8 mouse cellular contexts compared by ENCODE assay signal in the genomic region with DNA sequence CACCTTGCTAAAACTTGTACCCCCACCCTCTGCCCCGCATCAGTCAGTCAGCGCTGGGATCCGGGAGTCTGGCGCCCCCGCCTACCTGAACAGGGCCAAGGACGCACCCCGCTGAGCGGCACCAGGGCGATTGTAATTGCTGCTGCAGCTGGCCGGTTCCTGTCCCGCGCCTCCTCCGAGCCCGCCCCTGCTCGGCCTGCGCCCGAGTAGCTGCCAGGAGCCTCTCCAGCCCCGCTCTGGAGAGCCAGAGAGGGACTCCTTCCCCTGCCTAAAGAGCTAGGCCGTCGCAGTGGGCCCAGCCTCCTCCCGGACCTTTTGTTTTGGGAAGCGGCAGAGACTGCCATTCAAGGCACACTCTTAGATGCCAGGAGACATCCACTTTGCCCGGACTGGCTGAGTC. TPM values are rescaled to one million over a fixed set of nuclear protein-coding genes. Genes with fewer than 3 reads are reported as not detected.
DNase-seq lines count a peak whose midpoint lies in the region; ATAC-seq lines count a peak whose summit lies in the region.

No protein-coding gene starts in this region.

- H3K4me2 ChIP-seq in hindbrain, embryonic 11.5 days (replicated peaks; ENCODE audit: low read depth, low read length): peak overlapping the region; percentile 33

- WGBS in hindbrain, embryonic 11.5 days: under 1% methylated on average over 23 of the region's 23 CpGs

- no peak for ATAC-seq in hindbrain, embryonic 11.5 days (ENCODE audit: low FRiP score)

- 0 out of 2 replicates have a peak, but pooled peaks cover 3% of the 10 kb centered on the region for H3K4me1 ChIP-seq in hindbrain, embryonic 11.5 days (replicated peaks; ENCODE audit: control insufficient read depth, insufficient read depth, low read length)

- peak overlapping the region; percentile 38 for H3K9ac ChIP-seq in hindbrain, embryonic 11.5 days (ENCODE audit: low read depth, low read length)

- no peak overlapping the region for H3K27ac ChIP-seq in hindbrain, embryonic 11.5 days (ENCODE audit: low read depth, low read length)

- peaks cover 6% of the 10 kb centered on the region; the same call in 1 of the 2 replicates for H3K27me3 ChIP-seq in hindbrain, embryonic 11.5 days (ENCODE audit: control insufficient read depth, insufficient read depth, low read length)

- peak; percentile 55 for DNase-seq in urinary bladder, postnatal 14 days (ENCODE audit: low spot score)
- DNase-seq in urinary bladder, postnatal 10 days (ENCODE audit: low spot score): no peak
- DNase-seq in gastrocnemius, adult 18-20 months (ENCODE audit: low spot score): peak; percentile 56
- DNase-seq in hindbrain, embryonic 11.5 days (ENCODE audit: low spot score): peak; percentile 37
- DNase-seq in lung, adult 18-20 months: peak; percentile 17 to 42
- peak; percentile 48 for DNase-seq in ovary, postnatal 14 days (ENCODE audit: low spot score)
- no peak for DNase-seq in right cerebral cortex, postnatal 36 days (ENCODE audit: low spot score in 2 of 2)
- DNase-seq in right cerebral cortex, postnatal 4 days: no peak

- H3K36me3 ChIP-seq in hindbrain, embryonic 11.5 days (ENCODE audit: control insufficient read depth, insufficient read depth, low read length): no peaks in the 10 kb centered on the region

- H3K9me3 ChIP-seq in hindbrain, embryonic 11.5 days (ENCODE audit: control insufficient read depth, low read length): no peaks in the 10 kb centered on the region

- H3K4me3 ChIP-seq in hindbrain, embryonic 11.5 days (ENCODE audit: low read depth, low read length): no peak overlapping the region

RNA-seq across cellular contexts. Expression of gene Zfp385c, which starts 19.1 kb away (rescaled TPM):
- total RNA-seq in gastrocnemius, adult 18-20 months (2021): under 1 TPM; 0.28 to 0.41 TPM
- 0.08 and 0.71 TPM in 2 replicates for polyA plus RNA-seq in hindbrain, embryonic 11.5 days (2014; fragmentation: Nextera tagmentation; extraction: Ambion mirVana)

RNA-seq across cellular contexts. Expression of gene Dhx58, which starts 30.9 kb away (rescaled TPM):
- total RNA-seq in gastrocnemius, adult 18-20 months (2021): under 1 TPM; 0.16 to 0.21 TPM
- polyA plus RNA-seq in hindbrain, embryonic 11.5 days (2014; fragmentation: Nextera tagmentation; extraction: Ambion mirVana): 1.8 and 1.9 TPM in 2 replicates

RNA-seq across cellular contexts. Expression of gene Kat2a, which starts 39.1 kb away (rescaled TPM):
- total RNA-seq in gastrocnemius, adult 18-20 months (2021): 10 to 100 TPM; 10.1 to 11.1 TPM
- 47.2 and 50.3 TPM in 2 replicates for polyA plus RNA-seq in hindbrain, embryonic 11.5 days (2014; fragmentation: Nextera tagmentation; extraction: Ambion mirVana)

RNA-seq across cellular contexts. Expression of gene Hspb9, which starts 40.5 kb away (rescaled TPM):
- total RNA-seq in gastrocnemius, adult 18-20 months (2021): not detected
- polyA plus RNA-seq in hindbrain, embryonic 11.5 days (2014; fragmentation: Nextera tagmentation; extraction: Ambion mirVana): 0.50 and 0.82 TPM in 2 replicates

RNA-seq across cellular contexts. Expression of gene Dnajc7, which starts 53.2 kb away (rescaled TPM):
- 100 to 1,000 TPM in 1 of 2 experiments, 10 to 100 TPM in 1; 81.1 to 111 TPM for total RNA-seq in gastrocnemius, adult 18-20 months (2021)
- 95.3 and 105 TPM in 2 replicates for polyA plus RNA-seq in hindbrain, embryonic 11.5 days (2014; fragmentation: Nextera tagmentation; extraction: Ambion mirVana)

Comparison
In these comparisons a context has a peak if more than half of its experiments do, and no peak if none do; other contexts are left out.
1. DNase-seq: peak in urinary bladder, postnatal 14 days (single experiment), gastrocnemius, adult 18-20 months (single experiment), hindbrain, embryonic 11.5 days (single experiment), lung, adult 18-20 months (2 of 2) and ovary, postnatal 14 days (single experiment); none in urinary bladder, postnatal 10 days (single experiment), right cerebral cortex, postnatal 36 days (0 of 2) and right cerebral cortex, postnatal 4 days (single experiment).